Mouse (Mus musculus) heart, adult 8-10 months (tissue): Measurements from ENCODE around the gene Stfa3. TPM values are rescaled to one million over a fixed set of nuclear protein-coding genes. Genes with fewer than 3 reads are reported as not detected.
"Not testable (repeated sequence)": the region's sequence is repeated elsewhere in the genome, so short reads cannot be mapped to it uniquely, and the experiment has no call there.

Experiments
- DNase-seq: peaks from one replicate; pipeline ENCODE4 v3.0.0; 2022; ENCODE audit warnings: low spot score
- total RNA-seq, 4 experiments: library from RNA; stranded (reverse); gene quantifications; 2 replicates each; pipeline ENCODE4 v1.2.4; 2022

Stfa3 gene
- not detected for total RNA-seq

DNA sequence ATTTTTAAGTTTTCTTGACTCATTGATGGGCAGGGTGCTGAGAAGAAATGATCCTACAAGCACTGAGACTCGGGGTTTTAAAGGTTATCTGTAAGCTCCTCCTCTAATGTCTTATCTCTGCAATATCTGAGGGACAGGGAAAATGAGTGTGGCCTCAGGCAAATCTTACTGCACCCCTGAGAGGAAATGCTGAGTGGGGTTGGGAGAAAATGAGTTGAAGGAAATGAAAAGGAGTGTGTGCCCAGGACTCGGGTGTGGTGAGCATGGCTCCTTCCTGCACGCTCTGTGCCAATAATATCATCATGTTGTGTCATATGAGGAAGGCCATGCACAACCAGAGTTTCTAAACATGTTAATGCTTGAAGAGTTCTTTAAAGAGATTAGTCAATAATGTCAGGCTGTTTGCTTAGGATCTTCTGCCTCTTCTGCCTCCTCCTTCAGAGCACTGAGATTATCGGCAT is at the start of gene Stfa3:
Gene Stfa3, minus strand, starts transcription at position 51 of the 461 bp plus-strand sequence.
- no peak for DNase-seq

DNA sequence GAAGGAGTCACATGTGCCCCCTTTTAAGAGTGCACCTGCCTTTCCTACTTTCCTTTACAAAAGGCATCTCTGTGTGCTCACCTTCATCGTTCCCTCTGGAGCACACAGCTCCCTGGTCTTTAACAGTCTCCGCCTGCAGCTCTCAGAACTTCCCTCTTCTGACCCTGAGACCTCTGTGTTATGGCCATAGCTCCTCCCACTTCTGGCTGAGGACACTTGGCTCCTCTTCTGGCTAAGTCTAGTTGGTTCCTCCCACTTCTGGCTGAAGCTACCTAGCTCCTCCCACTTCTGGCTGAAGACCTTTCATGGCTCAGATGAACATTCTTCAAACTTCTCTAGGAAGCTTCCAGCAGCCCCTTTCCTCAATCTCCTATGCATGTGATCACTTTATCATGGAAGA is 47.1 kb upstream of the Stfa3 start:
- DNase-seq: no peak

DNA sequence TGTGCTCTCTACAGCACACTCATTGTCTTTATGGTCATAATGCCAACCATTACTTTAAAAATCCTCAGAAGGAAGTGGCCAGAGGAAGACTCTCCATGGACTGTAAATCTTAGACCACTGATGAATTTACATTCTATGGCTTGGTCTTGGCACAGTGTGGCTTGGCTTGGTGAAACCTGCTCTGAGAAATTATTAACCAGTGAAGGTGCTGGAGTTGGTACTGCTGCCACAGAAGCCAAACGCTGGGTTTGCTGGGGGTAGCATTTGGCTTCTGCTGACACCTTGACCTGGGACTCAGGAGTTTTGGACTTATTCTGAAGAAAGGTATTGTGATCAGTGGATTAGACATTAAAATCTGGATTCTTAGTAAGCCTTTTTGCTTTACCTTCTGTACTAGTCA is 37.2 kb upstream of the Stfa3 start:
- DNase-seq: no peak

DNA sequence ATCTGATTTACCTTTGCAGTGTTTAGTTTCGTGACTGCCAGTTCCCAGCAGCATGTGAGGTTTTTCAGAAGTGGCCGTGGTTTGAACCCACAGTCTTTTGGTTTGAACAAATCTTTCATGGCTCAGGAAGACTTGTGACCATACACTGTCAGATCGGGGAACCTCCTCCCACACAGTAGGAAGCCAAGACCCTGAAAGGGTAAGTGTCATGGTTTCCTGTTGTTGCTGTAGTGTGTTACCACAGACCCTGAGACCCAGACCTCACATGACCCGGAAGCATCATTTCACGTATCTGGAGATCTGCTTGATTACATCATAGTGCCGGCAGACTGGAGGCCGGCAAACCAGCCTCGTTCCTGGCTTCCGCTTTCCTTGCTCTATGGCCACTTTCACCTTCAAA is 21.7 kb upstream of the Stfa3 start:
- peak; percentile 1 for DNase-seq

GRCm38 (mm10) chr16:36475530-36475929 is 20.3 kb upstream of the Stfa3 start:
- no peak for DNase-seq

GRCm38 (mm10) chr16:36474849-36475248 is 19.7 kb upstream of the Stfa3 start:
- no peak for DNase-seq

DNA sequence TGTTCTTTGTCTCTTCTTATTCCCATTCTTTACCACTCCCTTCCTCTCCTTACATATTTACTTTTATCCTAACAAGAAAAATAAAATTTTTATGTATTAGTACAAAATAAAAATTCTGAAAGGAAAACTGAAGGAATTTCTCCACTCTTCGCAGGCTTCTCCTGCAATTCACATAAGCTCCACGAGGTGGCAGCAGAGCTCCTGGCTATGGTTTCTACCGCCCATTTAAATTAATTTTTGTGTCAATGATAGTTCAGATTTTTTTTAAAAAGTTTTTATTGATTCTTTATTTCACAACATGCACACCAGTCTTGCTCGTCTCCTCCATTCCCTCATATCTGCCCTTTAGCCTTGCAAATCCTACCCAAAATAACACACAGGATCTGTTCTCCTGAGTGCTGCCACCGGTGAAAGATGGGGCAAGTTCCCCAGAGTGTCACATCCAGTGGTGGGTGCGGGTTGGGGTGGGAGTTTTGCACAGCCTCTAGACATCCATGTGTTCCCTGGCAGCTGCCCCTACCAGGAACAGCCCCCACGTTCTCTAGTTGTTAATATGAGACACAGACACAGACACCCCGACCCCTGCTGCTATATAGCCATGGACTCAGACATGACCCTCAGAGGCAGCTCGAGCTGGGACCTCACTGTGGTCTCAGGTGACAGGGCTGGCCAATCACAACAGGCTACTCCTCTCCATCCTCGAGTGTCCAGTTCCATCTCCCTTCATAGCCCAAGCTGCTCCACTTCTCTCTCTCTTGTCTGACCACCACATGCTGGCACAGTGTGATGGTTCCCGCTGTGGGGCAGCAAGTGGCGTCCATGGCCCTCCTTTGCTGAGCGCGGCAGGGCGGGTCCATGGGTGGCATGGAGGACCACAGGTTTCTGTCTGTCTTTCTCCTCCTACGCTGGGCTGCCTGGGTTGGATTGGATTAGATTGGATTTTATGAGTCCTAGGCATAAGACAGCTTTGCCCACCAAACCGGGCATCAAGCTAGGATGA is 18.3 kb upstream of the Stfa3 start:
- peak; percentile 25 for DNase-seq

DNA sequence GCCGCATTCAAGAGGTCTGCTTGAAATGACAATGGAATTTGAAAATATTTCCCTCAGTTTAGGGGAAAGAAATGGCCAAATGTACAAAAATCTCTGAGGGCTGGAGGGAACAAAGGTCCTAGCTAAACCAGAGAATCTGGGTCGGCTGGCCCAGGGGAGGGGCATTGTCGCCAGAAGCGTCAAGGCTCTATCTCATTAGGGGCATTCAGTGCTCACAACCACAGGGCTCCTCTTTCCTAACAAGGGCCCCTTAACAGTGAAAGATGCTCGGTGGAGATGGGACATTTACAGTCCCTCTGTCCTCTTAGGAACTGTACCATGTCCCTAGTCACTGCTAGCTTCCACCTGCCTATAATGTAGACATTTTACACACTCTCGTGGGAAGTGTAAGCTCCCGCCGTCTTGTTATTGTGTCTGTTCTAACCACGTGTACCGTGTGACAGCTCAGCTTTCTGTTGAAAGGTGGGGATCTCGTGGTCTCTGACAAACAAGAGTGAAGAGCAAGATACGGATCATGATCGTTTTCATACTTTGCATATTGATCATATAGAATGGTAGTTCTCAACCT is 16.0 kb upstream of the Stfa3 start:
- DNase-seq: no peak

DNA sequence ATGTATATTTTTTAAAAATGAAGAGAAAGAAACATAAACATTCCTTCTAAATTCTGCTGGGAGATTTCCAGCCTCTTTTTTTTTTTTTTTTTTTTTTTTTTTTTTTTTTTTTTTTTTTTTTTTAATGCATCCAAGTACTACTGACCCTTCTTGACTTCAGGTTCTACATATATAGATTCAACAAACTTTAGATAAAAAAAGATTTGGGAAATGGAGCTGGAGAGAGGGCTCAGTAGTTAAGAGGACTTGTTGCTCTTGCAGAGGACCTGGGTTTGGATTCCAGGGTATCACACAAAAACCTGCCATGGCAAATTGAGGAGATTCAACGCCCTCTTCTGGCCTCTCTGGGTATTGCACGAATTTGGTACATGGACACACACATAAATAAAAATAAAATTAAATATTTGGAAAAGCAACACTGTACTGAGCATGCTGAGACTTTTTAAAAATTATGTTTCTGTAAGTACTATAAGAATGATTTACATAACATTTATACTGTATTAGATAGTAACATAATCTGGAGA is 14.8 kb upstream of the Stfa3 start:
- peak; percentile 17 for DNase-seq

DNA sequence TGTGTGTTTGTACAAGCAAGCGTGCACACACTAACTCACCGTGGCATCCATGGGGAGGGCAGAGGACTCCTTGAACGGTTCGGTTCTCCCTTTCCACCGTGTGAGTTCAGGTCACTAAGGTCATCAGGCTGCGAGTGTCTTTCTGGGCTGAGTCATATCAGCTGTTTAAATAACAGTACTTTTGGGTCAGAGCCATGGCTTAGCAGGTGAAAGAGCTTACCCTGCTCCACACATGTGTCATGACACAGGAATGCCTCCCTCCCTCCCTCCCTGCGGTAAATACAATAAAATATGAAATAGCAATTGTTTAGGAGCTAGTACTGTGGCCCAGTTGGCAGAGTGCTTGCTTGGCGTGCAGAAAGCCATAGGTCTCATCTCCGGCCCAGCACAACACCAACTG is 14.2 kb upstream of the Stfa3 start:
- no peak for DNase-seq

GRCm38 (mm10) chr16:36468862-36469261 is 13.7 kb upstream of the Stfa3 start:
- DNase-seq: no peak

- DNase-seq: no peak
These were observed 12.7 kb upstream of the Stfa3 start for GRCm38 (mm10) chr16:36467936-36468335.

GRCm38 (mm10) chr16:36465436-36465835 is 10.2 kb upstream of the Stfa3 start:
- no peak for DNase-seq

DNA sequence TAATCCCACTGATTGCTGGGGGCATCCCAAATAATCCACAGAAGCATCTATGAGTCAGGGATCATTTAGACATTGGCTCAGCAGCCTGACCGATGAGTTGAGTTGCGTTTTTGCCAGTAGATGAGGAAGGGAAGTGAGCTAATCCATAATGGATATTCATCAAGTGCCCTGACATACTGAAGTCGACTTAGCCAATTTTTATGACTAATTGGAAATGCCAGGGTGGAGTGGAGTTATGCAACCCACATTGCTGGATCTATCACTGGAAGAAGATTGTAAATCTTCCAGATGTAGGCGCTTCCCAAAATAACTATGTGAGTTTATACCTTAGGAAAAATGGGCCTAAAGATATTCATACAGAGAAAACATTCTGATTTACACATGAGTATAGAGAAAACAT is 8.9 kb upstream of the Stfa3 start:
- DNase-seq: no peak

DNA sequence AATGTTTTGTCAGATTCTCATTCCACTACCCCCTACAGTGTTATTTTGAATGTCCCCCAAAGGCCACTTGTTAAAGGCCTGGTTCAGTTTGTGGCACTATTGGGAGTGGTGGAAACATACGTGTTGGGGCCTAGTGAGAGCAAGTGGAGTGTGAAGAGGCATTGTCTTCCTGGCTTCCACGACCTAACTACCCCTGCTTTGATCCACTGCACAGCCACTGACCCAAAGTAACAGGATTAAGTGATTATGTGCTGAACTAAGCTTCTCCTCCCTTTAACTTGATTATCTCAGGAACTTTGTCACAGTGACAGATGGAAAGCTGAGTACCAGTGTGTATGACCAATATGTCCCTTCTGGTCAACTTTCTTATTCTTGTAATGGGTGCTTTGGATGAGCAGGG is 5.2 kb upstream of the Stfa3 start:
- no peak for DNase-seq

- DNase-seq: not testable (repeated sequence)
These were observed 34.2 kb downstream of the Stfa3 start for GRCm38 (mm10) chr16:36420979-36421378.

DNA sequence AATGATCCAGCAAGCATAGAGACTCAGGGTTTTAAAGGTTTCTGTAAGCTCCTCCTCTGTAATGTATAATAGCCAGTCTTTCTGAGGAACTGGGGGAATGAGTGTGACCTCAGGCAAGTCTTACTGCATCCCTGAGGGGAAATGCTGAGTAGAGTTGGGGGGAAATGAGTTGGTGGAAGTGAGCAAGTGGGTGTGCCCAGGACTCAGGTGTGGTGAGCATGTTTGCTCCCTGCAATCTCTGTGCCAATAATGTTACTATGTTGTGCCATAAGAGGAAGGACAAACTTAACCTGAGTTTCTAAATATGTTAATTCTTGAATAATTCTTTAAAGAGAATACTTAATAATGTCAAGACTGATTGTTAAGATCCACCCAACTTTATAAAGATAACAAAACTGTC is 46.8 kb downstream of the Stfa3 start, which contains the start of gene Stfa2:
Gene Stfa2, minus strand, starts transcription at position 101 of the 400 bp plus-strand sequence.
- DNase-seq: no peak

Other genes with a start within 250 kb of the Stfa3 start
- gene Gm5416, start 245.0 kb downstream of the Stfa3 start, total RNA-seq: not detected
- not detected for gene 2010005H15Rik, start 233.9 kb downstream of the Stfa3 start, total RNA-seq
- gene Stfa1, start 178.4 kb downstream of the Stfa3 start, total RNA-seq: not detected
- not detected for gene BC117090, start 121.1 kb downstream of the Stfa3 start, total RNA-seq
- not detected for gene BC100530, start 87.6 kb downstream of the Stfa3 start, total RNA-seq
- not detected for gene Stfa2, start 46.9 kb downstream of the Stfa3 start, total RNA-seq
- under 1 TPM in 2 of 4 experiments, not detected in 2; 0.16 to 0.54 TPM for gene Casr, start 106.7 kb upstream of the Stfa3 start, total RNA-seq
- gene Cd86, start 210.7 kb upstream of the Stfa3 start, total RNA-seq: 1 to 10 TPM in 2 of 4 experiments, under 1 TPM in 2; 0.47 to 1.3 (median 0.97) TPM
- not detected for gene Ildr1, start 238.6 kb upstream of the Stfa3 start, total RNA-seq